Mouse (Mus musculus) cerebellum, adult 8-10 months (tissue): Measurements from ENCODE around the gene Cmtm3.

Experiments
- DNase-seq: peaks from one replicate; pipeline ENCODE4 v3.0.0; 2022

The Cmtm3 gene

DNA sequence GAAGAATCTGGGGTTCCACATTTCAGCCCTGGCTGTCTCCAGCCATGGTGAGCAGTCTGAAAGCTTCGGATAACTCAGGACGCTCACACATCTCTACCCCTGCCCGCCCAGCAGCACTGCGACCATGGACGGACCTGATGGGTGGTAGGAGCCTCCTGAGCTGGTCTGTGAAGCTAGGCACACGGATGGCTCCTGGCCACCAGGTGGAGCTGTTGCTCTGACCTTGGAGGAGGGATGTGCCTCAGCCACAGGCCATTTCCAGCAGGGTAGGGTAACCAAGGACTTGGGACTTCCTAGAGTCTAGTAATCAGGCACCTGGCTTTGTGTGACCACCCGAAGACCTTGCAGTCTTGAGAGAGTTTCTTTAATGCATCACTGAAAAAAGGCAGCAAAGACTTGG, 4.7 kb downstream of the Cmtm3 start:
- DNase-seq = peak; percentile 89

DNA sequence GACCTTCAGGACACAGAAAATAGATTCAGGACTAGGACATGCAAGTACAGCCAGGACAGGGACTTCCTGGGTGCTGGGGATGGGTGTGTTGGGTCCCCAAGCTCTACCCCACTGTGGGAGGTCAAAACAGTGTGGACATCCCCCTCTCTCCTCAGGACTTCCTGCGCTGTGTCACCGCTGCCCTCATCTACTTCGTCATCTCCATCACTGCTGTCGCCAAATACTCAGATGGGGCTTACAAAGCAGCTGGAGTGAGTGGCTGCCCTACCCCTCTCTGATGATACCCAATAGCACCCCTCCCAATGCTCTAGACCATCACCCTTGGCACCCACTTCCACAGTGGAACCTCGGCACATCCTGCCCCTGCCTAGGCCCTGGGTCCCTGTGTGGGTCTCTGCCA, 5.4 kb downstream of the Cmtm3 start:
- no peak for DNase-seq

DNA sequence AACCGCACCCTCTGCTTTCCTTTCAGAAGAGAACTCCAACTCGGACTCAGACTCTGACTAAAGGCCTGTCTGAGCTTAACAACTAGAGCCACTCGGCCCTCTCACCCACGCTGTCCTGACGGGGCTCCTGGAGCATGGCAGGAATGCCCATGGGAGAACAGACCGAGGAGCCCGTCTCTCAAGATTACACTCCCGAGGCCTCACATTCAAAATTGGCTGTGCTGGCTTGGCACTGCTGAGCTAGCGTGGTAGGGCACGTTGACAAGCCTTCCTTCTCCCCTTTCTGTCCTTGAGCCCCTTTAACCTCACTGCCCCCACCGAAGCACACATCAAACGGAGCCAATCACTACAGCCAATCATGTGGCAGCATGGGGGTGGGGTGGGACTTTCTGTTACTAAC, 7.5 kb downstream of the Cmtm3 start:
- DNase-seq = no peak

DNA sequence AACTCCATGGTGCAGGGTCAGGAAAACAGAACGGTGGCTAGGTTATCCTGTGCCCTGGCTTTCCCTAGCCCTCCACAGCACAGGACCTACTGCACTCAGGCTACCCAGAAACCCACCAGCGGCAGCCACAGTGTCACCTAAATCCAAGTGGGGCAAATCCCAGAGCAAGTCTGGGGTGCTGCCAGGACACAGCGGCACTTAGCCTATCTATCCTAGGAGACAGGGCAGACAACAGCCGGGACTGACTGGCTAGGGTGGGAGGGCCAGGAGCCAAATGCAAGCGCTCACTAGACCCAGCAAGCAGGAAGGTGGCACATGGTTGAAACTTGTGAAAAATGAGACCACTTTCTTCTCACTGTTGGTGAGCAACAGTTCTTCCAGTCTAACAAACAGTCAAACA, 9.8 kb downstream of the Cmtm3 start:
- DNase-seq = no peak

DNA sequence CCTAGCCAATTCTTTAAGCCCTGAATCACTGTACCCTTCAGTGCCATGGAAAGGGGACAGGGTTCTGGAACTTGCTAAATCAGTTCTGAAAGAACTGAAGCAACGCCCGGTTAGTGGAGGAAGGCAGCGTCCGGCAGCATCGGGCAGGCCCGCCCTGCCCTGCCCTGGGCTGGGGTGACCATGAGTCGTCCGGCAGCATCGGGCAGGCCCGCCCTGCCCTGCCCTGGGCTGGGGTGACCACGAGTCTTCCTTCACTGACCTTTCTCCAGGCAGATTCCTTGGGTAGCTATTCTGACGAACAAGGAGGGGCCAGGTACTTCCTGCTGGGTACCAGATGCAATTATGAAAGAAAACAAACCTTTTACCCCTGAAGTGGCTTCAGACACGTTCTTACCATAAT, 10.8 kb downstream of the Cmtm3 start:
- DNase-seq = no peak

DNA sequence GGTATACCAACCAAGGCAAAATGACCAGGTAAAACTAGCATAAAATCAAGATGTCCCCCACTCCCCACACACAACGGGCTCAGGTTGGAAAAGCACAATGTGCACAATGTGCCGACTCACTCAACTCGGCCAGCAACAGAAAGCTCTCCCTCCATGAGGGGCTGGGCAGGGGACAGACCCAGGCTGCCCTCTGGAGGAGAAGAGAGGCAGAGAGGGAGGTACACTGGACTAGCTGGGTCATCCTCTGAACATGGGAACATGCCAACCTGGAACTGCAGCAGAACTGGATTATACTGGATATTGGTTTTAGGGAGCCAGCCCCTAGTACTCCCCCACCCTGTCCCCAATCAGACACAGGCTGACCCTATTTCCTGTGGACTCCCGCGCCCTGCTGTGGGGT, 14.0 kb downstream of the Cmtm3 start:
- DNase-seq = no peak

DNA sequence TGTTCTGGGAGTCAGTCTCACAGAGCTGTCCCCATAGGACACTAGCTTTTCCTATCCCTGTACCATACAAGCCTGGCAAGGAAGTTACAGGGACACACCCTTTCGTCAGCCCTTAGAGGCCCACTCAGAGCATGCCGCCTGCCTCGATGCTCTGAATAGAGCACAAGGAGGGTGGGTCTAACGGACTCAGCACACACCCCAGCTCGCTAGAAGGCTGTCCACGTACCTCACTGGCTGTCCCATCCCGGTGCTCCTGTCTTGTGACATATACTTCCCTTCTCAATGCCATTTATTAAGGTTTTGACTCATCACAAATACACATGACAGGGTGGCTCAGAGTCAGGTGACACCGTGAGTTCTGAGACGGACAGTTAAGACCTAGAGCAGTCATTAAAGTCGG, 15.3 kb downstream of the Cmtm3 start:
- DNase-seq = no peak

DNA sequence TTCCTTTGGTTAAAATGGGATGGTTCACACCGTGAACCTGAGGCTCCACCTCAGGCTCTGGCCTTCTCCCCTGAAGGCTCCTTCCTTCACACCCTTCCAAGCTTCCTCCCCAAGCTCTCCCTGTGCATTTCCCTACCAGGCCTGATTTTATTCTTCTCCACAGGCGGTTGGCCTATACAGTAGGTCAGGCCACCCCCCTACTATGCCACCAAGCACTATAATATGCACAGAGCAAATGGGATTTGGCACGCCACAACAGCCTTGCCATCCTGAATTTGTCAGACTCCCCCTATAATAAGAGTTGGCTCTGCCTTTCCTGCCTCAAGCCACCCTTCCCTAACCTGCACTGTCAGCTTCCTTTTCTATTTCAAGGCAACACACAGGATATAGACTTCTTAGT, 19.4 kb downstream of the Cmtm3 start:
- DNase-seq = no peak

DNA sequence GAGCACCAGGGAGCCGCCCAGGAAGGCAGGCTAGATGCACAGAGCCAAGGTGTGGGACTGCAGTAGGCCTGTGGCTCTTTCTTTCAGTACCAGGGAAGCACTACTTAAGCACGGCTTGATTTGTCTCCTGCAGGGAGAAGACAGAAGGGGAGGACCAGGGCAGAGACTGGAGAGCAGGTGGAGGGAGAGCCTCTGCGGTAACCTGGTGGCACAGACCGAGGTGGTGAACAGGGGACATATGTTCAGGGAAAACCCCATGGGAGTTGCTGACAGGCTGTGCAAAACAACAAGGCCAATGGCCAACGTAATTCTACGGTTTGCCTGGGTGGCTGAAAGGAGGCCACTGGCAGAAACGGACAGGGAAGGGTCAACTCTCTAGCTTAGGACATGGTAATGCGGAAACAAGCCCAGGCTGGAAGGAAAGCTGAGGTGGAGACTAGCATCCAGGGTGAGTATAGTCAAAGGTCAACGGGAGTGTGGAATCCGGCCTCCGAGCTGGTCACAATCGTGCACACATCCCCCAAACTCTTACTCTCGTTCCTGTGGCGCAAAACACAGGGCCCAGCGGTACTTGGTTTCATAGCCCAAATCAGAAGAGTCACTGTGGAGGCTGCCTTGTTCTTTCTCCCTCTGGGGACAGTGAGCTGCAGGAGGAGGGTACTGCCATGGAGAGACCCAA, 20.7 kb downstream of the Cmtm3 start:
- peak; percentile 47 for DNase-seq

DNA sequence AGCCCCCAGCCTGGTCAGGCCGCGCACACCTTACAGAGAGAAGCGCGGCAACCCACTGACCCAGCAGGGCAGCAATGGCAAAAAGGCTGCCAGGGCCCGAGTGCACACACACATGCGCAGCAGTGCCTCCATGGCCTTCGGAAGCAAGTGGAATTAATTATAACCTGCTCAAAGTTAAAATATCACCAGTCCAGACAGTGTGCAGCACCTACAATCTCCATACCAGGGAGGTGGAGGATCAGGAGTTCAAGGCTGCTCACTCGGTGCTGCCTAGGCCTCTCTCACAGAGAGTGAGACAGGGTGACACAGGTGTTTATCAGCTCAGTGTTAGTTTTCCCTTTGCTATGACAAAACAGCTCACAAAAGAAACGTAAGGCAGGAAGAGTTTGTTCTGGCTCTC, 26.5 kb downstream of the Cmtm3 start:
- DNase-seq = no peak

DNA sequence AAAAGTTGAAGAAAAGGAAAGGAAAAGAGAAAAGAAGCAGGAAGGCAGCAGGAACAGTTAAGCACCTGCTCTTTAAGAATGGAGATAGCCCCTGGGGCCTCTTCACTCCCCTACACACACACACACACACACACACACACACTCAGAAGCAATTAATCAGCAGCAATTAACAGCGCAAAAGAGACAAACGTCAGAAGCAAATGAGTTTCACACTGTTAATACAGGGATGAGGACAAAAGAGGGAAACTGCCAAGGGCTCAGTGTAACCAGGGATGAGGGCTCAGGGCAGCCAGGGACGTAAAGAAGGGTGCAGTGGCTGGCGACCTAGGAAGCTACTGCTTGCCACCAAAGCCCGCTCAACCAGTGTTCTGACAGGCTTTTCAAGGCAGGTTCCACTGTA, 28.2 kb downstream of the Cmtm3 start:
- DNase-seq = no peak

DNA sequence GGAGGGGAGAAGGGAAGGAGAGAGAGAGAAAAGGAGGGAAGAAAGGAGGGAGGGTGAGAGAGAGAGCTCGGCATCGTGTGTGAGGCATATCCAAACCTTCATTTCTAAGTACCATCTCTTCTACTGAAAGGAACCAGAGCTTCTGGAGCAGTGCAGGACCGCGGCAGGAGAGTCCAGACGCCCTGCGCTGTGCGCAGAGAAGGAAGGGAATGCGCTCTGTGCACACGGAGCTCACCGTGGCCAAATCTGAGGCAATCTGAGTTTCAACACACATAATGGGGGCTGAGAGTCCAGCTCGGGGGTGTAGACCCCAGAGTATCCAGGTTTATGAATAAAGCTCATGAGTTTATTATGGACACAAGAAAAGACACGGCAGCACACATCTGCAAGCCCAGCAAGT, 30.4 kb downstream of the Cmtm3 start:
- DNase-seq = no peak

DNA sequence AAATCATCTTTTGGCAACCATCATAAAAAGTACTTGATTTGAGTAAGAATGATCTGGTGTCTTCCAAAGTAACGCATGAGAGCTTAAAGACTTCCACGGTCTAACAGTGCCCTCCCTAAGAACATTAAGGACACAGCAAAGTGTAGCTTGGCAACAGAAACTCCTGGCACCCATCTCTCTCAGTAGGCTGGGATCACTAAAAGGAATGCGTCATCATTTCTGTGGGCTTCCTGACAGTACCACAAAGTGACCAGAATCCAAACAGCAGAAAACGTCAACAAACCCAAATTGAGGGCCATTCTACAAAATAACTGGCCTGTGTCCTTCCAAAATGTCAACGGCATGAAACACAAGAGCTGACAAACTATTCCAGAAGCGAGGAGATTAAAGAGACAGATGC, 30.9 kb downstream of the Cmtm3 start:
- DNase-seq = no peak

DNA sequence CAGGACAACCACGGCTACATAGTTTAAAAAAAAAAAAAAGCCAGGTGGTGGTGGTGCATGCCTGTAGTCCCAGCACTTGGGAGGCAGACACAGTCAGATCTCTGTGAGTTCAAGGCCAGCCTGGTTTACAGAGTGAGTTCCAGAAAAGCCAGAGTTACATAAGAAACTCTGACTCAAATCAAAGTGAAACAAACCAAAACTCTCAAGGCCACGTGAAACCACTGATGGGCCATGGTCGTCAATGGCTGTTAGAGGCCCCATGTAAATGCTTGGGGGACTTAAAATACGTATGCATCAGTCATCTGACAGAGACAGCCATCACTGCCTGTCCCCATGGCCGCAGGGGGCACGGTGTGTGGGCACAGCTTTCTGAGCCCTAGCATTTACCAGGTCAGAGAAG, 31.9 kb downstream of the Cmtm3 start:
- DNase-seq = no peak

DNA sequence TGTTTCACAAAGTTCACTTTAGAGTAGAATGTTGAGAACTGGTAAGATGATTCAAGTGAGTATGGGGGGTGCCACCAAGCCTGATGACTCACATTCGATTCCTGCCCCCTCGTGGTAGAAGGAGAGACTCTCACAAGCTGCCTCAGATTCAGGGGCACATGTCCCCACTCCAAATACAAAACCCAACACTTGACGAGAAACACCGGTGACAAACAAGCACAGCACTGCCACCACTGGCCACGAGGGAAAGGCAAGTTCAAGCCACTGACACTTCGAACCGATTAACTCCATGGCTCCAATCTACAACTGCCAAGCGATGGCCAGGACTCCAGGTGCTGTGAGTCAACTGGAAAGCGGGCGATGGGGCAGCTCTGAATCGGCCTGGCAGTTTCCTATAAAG, 34.6 kb downstream of the Cmtm3 start:
- peak; percentile 30 for DNase-seq

DNA sequence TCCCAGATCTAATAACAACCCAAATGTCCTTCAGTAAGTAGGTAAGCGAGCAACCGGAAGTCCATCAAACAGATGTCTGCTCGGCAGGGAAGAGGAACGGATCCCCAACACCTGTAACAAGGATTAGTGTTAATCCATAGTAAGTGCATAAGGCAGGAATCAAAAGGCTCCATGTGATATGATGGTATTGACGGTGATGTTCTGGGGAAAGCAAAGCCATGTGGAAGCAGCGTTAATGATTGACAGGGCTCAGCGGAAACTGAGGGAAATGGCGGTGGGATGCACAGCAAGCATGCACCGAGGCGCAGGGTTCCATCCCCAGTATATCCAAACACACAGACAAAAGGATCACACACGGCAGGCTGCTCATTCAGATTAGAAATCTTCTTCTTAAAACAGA, 35.1 kb downstream of the Cmtm3 start:
- DNase-seq = no peak

DNA sequence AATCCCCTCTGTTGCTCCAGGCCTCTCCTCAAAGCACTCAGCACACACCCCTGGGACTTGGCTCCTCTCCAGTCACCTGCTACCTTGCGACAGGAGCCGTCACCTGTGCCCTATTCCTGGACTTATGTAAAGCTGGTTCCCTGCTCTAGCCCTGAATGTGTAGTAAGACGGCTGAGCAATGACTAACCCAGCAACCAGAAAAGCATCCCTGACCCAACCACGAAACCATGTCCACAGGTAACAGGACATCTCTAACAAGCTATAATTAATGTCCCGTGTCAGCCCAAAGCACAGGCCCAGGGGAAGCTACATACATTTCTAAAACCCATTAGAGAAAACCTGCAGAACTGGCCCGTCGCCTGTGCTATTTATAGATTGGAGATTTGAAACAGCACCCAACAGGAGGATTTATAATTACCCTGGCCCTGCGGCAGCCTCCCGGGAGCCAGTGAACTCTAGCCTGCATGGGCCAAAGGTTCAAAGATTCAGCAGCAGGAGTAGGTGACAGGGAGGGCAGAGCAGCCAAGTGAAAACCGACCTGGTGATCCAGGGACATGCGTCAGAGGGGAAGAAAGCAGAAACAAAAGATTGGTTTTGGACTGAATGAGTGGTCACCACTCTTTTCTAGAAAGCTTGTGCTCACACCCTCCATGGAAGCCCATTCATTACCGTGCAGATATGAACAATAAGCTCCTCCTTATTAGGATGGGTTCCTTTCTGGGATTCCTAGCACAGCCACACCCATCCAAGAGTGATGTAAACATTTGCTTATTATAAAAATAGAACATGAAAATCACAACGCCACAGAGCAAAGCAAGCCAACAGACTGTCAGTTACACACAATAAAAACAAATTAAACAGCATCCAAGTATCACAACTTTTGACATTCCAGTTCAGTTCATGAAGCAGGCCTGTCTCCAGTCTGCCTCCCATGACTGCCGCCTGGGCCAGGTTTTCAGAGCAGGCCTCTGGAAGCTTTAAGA, 35.9 kb downstream of the Cmtm3 start:
- DNase-seq = peak; percentile 52

DNA sequence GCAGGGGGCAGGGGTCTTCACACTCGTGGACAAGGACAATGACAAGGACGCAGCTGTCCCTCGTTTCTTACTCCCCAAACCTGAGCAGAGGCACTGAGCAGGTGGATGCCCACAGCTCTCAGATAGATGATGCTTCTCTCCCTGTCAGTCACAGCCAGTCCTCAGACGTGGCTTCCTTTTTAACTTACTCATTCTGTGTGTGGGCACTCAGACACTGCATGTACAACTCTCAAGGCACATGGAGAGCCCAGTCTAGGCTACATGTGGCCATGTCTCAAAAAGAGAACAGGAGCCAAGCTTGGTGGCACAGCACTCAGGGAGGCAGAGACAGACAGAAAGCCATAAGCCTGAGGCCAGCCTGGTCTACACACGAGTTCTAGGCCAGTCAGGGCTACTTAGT, 36.7 kb downstream of the Cmtm3 start:
- DNase-seq = no peak

DNA sequence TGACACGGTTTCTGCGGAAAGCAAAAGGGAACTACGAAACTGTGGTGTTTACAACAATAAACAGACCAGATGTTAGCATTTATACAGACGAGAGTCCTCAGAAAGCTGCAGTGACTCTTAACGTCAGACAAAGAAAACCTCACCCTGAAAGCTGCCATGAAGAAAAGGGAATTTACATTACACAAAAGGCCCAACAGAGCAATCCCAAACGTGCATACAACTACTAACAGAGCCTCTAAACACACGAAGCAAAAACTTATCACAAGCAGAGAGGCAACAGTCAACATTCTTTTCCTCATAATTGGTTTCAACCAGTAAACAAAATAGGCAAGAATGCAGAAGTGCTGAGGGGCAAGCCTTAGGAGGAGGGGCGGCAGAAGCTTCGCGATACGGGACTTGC, 37.5 kb downstream of the Cmtm3 start:
- DNase-seq = no peak

DNA sequence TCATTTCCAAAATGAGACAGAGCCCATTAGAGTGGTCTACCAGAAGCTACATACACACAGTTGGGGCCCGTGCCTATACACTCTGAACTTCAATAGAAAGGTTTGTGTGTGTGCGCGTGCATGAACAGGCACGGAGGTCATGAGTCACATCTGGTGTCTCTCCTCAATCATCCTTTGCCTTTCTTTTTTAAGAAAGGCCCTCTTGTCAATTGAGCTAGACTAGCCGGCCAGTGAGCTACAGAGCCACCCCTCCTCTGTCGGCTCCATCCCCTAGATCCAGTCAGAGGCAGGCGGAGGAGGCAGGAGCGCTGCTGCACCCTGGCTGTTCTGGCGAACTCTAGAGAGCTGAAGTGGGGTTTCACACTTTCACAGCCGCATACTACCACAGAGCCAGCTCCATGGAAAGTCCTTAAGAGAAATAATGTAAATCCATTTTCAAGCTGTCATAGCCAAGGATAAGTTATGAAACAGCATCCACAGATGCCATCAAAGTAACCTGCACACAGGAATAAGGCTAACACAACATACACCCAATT, 40.2 kb downstream of the Cmtm3 start:
- no peak for DNase-seq

DNA sequence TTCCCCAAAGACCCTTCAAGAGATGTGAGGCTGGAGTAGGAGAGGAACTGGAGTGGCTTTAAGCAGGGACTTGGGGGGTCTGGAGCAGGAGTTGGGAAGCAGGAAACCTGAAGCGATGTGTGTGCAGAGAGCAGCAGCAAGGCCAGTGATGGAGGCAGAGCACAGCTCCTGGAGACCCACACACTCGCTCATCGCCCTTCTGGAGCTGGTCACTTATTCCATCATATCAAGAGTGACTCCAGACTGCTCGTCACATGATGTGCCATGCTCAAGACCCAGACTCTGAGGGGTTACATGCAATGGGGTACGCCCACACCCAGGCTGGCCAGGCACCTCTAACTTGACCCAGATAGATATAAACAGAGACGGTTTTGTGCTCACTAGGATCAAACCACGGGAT, 41.1 kb downstream of the Cmtm3 start:
- DNase-seq = no peak

DNA sequence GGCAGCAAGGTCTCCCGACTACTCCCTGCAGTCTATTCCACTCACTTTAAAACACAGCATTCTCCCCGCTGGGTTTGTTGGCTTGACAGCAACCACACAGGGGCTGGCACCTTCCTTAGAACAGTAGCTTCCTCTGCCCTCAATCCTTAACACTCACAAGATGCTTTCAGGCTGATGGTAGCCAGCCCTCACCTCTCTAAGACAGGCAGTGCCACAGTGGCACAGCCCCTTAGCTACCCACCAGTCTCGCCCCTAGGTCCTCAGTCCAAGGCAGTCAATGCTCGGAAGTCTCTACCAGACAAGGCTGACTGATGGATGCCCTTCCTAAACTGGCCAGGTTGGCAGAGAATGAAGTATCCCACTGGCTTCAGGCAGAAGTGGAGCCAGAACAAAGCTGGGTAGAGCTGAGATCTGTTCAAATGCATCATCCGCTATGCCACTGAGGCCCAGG, 41.8 kb downstream of the Cmtm3 start:
- DNase-seq = peak; percentile 43

DNA sequence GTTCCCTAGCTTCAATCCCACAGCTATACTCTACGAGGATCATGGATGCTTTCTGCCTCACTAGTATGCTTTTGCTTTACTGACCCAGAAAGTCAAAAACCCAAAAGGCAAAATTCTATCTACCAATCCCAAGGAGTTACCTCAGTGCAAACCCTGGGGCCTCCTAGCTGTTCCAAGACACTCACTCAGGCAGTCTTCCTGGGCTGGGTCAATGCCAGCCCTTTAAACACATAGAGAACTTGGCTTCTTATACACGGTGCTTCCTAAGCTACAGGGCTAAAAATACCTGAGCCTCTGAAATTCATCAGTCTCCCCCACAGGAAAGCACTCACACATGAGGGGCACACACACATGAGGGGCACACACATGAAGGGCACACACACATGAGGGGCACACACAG, 44.1 kb downstream of the Cmtm3 start:
- no peak for DNase-seq

DNA sequence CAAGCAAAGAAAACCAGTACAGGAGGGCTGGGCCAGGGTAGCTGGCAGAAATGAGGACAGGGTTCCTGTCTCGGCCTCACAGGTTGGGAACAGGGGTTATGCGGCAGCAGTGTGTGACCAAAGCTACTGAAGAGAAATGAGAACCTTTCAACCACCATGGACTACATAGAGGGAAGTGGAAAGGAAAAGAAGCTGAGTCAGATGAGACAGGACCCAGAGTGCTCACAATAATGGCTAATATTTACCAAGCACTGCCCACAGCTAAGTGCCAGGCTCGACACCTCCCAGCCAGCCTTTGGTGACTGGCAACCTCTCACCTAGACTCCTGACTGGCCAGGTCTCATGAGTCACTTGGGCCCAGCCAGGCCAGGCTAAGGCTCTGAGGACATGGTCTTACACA, 44.8 kb downstream of the Cmtm3 start:
- no peak for DNase-seq
